Mouse (Mus musculus) ES-CJ7 (cell line): ENCODE measurements at regions not wholly inside any gene's neighbourhood (a gene's known extent, or its start where the extent isn't known, plus 50 kb on each side); places are given as distances from the start of the nearest gene placed in this dataset.
"Not testable (repeated sequence)": the region's sequence is repeated elsewhere in the genome, so short reads cannot be mapped to it uniquely, and the experiment has no call there.

Experiments used
- DNase-seq: peaks from one replicate; pipeline ENCODE4 v3.0.0; 2011; ENCODE audit warnings: low read depth, low spot score

DNA sequence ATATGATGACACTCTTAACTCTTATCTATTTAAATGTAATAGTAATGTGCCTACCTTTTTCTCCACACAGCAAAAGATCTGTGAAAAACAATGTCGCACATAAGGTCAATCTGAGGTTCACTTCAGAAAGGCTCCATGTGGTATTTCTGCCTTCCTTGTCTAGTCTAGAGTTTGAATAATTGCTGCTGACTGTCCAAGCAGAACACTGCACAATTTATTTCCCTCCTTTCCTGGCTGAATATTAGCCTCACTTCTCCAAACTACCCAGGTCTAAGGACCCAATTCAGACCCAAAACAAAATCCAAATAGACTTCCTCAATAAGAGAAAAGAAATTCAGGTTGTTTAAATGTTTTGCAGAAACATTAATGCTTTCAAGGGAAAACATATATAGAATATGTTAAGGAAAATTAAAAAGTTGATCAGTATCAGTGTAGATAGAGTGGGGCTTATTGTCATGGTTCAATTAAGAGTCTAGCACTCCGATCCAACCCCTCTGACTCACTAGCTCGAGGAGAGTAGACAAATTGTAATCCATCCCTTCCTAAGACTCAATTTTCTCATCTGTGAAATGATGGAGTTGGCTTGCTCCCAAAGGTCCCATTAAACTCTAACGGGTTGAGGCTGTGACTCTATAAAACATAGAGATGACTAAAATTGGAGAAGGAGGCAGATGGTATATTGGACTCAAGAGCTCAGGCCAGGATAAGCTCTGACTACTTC is 215.4 kb upstream of the Tbl1xr1 start:
- no peak for DNase-seq

- DNase-seq, result no peak
Observed at GRCm38 (mm10) chr3:21861636-21861970, 214.8 kb upstream of the Tbl1xr1 start.

DNA sequence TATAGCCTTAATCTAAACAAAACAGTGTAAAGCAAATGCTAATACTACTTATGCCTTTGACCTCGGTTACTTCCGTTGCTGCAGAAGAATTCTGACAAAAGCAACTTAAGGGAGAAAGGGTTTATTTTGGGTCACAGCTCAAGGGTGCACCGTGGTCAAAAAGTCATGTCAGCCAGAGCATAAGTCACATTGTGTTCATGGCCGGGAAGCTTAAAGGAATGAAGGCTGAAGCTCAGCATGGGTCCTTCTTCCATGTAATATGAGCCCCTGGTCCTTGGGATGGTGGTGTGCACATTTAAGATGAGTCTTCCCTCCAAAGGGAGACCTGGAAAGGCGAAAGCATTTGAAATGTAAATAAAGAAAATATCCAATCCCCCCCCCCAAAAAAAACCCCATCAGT is 212.1 kb upstream of the Tbl1xr1 start:
- DNase-seq, result no peak

DNA sequence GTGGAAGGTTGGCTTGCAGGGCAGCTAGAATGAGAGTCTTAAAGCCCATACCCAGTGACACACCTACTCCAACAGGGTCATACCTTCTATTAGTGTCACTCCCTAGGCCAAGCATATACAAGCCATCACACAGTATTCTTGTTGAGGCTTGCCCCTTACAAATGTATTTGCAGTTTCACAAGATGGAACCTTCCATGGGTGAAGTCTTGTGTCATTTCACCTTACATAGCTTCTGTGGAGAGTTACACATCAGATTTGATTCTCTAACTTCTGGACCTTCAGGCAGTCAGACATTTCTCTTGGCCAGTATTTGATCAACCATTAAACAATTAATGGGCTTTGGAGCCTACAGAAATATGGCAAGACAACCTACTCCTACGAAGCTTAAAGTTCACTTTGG is 210.6 kb upstream of the Tbl1xr1 start:
- DNase-seq, result no peak

DNA sequence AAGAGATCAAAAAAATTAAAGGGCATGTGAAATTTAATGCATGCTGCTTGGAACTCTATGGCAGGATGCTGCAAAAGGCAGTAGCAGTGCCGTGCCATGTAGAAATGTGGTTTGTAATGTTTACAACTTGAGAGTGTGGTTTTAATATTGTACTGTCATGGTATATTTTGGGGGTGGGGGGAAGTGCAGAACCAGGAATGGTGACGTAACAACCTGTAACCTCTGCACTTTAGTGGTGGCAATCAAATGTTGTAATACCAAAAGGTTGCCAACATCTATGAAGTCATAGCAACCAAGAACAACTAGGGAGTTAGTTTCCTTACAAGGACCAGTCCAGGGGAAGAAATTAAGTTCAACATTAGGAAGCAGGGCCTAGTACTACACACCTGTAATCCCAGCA is 198.1 kb upstream of the Tbl1xr1 start:
- no peak for DNase-seq

- no peak for DNase-seq
Observed at GRCm38 (mm10) chr3:21884216-21884615, 192.2 kb upstream of the Tbl1xr1 start.

DNA sequence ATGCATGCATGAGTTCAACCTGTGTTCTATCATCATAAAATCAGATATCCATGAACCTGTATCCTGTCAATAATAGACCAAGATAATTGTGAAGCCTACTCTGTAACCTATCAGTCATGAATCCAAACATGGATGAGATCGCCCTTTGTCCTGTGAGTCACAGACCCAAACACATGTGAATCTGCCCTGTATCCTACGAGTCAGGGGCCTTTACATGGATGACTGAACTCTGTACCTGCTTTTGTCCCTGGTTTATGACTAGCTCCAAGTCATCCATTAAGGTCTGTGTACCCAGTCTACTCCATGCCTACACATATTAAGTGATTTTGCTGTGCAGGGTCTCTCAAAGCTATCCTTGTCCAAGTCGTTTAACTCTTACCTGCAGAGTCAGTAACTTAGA is 187.7 kb upstream of the Tbl1xr1 start:
- no peak for DNase-seq

DNA sequence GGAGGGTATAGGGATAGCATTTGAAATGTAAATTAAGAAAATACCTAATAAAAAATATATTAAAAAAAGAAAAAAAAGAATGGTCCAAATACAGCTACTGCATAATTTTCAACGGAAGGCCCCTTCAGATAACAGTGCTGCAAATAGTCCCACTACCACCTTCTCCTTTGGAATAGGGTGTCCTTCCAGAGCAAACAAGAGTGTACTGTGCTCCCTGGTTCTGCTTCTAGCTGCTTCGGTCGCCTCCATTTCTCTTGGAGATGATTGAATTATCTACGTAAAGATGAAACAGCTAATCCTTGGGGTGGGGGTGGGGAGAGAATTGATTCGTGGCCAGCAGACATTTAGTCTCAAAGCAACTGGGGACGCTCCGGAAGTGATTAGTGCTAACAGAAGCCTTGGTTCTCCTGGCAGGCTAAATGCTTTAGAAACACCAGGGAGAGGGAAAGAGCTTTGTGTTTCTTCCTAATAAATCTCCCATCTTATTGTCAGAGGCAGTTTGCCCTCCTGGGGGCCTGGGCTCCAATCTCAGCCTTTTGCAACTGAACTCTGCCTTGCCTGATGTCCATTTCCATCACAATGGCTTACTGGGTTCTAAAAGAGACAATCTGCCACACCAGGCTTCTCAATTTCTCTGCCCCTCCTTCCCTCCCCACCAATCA is 184.5 kb upstream of the Tbl1xr1 start:
- peak; percentile 95 for DNase-seq

GRCm38 (mm10) chr3:21892864-21893404 is 183.5 kb upstream of the Tbl1xr1 start:
- DNase-seq, result peak; percentile 11

- DNase-seq, result no peak
Observed at GRCm38 (mm10) chr3:21895551-21895950, 180.9 kb upstream of the Tbl1xr1 start.

GRCm38 (mm10) chr3:21898241-21898640 is 178.2 kb upstream of the Tbl1xr1 start:
- no peak for DNase-seq

DNA sequence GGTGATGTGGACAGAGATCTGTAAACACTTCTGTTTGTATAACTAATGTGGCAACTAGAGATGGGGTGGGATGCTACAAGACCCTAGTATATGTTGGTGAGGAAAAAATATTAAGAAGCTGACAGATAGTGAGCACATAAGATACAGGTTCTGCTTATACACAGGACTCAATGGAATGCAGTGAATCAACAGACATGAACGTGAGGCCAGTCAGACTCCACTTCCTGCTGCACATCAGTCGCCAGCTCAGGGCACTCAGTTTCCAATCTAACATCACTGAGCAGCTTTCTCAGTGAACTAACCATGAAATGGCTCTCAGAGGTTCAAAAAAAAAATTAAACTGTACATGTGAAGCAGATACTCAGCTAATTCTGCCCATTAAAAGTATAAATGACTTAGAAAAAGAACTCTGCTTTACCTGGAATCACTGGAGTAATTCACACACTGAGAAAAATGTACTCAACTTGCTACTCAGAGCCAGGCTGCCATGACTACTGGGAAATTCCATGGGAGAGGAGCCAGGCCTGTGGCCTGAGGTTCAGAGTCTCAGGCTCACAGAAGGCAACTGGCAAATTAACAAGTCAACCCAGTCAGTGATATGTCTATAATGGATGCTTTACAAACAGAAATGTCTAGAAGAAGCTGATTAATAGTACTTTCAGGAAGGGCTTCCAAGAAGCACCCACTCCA is 170.9 kb upstream of the Tbl1xr1 start:
- DNase-seq, result no peak

- DNase-seq, result no peak
Observed at GRCm38 (mm10) chr3:21908828-21909227, 167.6 kb upstream of the Tbl1xr1 start.

DNA sequence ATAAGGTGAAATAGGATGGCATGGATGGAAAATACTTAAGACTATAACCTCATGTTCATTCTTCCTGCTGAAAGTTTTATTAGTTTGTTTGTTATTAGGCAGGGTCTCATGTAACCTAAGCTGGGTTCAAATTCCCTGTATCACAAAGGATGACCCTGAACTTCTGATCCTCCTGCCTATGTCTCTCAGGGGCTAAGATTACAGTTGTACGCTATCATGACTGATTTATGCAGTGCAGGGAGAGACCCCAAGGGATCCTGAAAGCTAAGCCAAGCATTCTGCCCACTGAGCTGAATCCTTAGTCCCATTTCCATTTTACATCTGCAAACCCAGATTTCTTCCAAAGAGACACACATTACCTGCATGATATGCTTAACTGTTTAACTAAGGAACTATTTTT is 166.4 kb upstream of the Tbl1xr1 start:
- no peak for DNase-seq

DNA sequence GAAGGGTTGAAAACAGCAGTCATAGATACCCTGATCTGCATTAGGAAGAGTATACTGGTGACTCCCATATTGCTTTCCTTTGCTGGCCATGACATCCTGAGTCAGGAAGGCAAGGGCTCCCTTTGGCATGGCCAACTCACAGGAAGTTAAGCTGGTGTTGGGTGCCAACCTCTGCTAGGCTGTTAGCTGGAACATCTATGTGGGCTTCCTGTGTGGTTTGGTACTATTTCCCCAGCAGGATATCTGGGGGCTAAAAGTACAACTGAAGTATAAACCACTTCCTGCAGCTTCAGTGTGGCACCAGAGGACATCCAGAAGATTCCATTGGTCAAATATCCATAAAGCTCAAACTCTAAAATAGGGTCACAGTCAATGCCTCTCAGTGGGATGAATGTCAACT is 165.4 kb upstream of the Tbl1xr1 start:
- DNase-seq, result no peak

DNA sequence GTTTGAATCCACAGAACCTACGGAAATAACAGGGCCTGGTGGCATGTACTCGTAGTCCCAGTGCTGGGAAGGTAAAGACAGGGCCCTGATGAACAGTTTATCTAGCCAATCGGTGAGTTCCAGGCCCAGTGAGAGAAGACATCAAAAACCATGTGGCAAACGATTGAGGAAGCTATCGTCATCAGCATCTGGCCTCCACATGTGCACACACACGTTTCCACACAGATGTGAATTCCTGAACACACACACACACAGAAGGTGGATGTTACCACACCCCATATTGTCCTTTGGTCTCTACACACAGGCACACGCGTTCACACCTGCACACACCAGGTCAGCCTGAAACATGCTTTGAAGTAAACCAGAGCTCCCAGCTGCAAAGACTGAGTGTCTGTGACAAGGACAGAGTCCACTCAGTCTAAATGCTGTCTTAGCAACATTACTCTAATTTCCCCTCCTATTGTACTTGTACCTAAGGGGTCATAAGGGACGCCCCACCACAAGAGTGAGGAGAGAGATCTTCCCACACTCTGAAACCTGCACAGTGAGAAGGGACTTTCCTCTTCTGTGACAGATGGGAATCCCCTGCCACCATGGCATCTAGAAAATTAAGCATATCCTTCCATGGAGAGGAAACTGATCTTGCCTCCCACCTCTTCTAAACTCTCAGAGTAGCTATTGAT is 159.1 kb upstream of the Tbl1xr1 start:
- no peak for DNase-seq

- no peak for DNase-seq
Observed at GRCm38 (mm10) chr3:21918431-21918830, 158.0 kb upstream of the Tbl1xr1 start.

DNA sequence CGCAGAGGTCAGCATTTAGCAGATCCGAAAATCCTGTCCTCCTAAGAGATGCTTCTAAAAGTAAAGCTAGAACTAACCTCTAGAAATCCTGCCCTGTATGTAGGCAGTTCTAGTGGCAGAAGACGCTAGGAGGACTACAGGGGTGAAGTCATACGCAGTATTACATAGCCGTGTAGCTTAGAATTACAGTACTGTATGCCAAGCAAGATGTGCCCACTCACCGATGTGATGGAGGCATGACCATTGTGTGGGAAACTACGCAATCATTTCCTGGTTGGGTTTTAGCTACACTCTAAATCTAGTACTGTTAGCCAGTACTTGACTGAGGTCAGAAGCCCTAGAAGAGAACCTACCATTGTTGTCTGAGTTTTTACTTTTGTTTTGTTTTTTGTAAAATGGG is 156.5 kb upstream of the Tbl1xr1 start:
- DNase-seq, result no peak

- DNase-seq, result no peak
Observed at GRCm38 (mm10) chr3:21931951-21932350, 144.5 kb upstream of the Tbl1xr1 start.

GRCm38 (mm10) chr3:21932696-21933095 is 143.8 kb upstream of the Tbl1xr1 start:
- not testable (repeated sequence) for DNase-seq

GRCm38 (mm10) chr3:21934731-21935271 is 141.7 kb upstream of the Tbl1xr1 start:
- peak; percentile 61 for DNase-seq
